Mouse (Mus musculus) hematopoietic multipotent progenitor cell, adult 10-12 weeks (in vitro differentiated cells): ENCODE measurements around the gene Map3k11. TPM values are rescaled to one million over a fixed set of nuclear protein-coding genes. Genes with fewer than 3 reads are reported as not detected.

Experiments
- polyA plus RNA-seq: library from polyadenylated mRNA; stranded (reverse); fragments of >175 nt; gene quantifications from 2 replicates; pipeline ENCODE4 v1.2.3, GENCODE M21; 2012; ENCODE audit warnings: low replicate concordance

Gene Map3k11
- polyA plus RNA-seq, result 160 and 317 TPM in 2 replicates

DNA sequence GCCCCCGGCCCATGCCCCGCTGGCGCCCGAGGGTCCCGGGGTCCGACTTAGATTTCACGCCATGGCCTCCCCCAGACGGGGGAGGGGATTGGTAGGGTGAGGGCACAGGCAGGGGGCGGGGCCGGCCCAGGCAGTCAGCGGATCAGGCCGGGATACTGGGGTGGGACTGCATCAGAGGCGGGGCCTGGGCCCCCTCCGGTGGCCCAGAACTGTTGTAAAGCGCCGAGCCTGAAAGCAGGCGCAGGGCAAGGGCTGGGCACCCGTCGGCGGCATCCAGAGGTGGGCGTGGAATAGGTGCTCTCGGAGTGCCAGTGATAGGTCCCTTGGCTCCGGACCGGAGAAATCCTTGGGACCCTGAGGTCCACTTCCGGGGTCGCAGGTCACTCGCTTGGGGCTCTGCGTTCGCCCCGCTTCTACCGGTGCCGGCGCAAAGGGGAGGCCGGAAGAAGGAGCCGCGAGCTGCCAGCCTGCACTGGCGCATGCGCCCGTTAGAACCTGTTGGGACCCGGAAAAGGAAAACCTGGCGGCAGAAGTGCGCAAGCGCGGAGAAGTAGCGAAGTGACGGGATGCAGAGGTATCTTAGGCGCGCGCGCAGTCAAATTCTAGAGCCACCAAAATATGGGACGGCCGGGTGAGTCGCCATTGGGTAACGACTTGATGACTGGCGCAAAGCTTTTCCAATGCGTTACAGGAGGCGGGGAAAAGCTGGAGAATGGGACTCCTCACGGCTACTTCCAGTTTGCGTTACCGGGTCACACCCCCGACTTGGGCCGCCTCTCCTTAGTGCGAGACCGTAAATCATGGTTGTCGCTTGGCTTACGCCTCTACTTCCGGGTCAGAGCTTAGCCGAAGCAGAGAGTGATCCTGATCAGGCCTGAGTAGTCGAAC is at the start of gene Map3k11, which contains the start of gene Pcnx3:
Gene Map3k11 (plus strand): TSS at position 543 of the 888 bp plus-strand sequence.
Gene Pcnx3 (minus strand): TSS at position 709 of the 888 bp plus-strand sequence.

DNA sequence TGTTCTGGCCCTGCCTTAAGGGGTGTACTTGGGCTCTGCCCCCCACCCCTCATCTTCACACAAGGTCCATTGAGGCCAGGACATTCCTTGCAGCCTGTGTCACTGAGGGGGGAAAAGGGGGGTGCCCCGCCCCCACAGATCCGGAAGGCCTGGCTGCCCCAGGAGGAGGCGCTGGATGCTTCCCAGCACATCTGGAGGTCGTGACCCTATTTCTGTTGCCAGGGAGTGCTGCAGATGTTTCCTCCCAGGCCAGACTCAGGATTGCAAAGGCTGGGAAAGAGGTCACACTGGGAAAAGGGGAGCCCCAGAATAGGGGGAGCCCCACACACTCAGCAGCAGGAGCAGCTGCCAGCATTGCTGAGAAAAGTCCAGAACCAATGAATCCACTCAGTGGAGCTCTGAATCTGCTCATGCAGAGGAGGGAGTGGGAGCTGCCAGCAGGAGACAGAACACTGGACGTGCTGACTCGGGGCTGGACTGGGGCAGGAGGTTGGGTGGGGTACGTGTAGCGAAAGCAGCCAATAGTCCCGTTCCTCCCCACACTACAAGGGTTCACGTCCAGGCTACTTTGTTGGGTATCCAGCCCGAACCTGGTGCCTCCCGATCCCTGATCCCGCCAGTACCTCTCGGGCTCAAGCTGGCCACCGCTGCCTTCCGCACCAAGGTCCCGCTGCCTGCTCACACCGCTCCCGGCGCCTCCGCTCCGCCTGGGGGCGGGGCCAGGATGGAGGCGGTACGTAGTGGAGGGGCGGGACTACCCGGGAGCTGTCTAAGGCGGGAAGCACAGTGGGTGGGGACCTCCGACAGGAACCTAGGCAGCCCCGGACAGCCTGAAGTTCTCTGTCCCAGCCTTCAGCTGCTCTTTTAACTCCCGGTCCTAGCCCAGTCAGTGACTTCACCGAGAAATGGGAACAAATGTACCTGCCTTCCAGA is 25.3 kb upstream of the Map3k11 start, which contains the start of gene Sipa1:
Gene Sipa1 (minus strand): TSS at position 727 of the 933 bp plus-strand sequence.

DNA sequence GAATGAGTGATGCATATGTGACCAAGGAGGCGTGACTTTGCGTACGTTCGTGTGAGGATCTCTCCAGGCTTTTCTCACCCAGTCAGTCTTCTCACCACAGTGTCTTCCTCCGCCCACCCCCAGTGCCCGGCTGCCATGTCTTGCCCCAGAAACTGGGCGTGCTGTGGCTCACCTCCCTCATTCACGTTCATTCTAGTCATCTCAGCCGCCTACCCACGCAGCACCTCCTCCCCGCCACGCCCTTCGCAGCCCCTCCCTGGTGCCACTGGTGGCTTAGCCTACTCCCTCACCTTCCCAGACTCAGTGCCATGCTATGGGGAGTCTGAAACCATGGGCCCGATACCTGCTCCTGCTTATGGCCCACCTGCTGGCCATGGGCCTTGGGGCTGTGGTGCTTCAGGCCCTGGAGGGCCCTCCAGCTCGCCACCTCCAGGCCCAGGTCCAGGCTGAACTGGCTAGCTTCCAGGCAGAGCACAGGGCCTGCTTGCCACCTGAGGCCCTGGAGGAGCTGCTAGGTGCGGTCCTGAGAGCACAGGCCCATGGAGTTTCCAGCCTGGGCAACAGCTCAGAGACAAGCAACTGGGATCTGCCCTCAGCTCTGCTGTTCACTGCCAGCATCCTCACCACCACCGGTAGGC is 15.7 kb downstream of the Map3k11 start, which contains the start of gene Kcnk7:
Gene Kcnk7 (plus strand): TSS at position 205 of the 638 bp plus-strand sequence.

DNA sequence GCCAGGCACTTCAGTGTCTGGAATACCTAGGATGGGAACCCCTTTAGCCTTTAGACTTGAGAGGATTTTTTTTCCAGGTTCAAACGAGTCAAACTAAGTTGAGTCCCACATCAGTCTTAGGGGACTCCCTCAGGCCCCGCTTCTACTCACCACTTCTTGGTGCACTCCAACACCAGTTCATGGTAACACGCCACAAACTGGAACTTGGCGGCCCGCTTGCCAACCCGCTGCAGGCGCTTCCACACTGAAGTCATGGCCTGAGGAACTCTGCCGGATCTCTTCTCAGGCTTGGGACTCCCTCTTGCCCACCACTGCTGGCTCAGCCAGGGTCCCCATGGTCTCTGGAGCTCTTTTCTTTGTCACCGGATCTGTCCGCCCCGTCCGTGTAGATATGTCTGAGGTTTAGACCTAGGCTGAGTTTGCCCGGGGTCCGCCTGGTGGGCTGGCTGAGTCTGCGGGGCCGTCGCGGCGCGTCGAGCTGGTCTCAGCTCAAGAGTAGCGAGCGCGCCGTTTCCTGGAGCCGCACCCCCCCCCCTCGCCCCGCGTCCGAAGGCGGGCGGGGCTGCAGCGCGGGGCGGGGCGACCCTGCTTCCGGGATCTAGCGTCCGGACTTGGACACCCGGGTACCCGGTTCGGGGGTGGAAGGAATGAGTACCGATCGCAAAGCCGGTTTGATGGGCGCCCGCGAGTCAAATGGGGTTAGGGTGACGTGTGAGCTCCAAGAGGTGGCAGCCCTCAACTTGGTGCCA is 37.4 kb downstream of the Map3k11 start, which contains the start of gene Ehbp1l1:
Gene Ehbp1l1 (minus strand): TSS at position 551 of the 749 bp plus-strand sequence.

DNA sequence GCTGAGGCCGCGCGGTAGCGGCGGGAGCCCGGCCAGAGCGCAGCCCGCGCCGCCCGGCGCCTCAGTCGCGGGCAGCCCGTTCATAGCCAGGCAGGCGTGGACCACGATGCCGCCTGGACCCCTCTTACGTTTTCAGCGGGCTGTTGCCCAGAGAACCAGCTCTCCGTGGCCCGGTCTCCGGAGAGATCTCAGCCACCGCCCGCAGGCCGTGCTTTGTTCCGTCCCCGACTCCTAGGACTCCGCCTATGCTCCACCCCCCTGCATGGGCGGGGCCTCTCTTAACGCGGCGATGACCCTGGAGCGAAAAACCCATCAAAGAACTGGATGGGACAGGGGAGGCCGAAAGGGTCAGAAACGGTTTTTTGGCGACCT is 40.9 kb downstream of the Map3k11 start, which contains the start of gene Fam89b:
Gene Fam89b (minus strand): TSS at position 210 of the 372 bp plus-strand sequence.

DNA sequence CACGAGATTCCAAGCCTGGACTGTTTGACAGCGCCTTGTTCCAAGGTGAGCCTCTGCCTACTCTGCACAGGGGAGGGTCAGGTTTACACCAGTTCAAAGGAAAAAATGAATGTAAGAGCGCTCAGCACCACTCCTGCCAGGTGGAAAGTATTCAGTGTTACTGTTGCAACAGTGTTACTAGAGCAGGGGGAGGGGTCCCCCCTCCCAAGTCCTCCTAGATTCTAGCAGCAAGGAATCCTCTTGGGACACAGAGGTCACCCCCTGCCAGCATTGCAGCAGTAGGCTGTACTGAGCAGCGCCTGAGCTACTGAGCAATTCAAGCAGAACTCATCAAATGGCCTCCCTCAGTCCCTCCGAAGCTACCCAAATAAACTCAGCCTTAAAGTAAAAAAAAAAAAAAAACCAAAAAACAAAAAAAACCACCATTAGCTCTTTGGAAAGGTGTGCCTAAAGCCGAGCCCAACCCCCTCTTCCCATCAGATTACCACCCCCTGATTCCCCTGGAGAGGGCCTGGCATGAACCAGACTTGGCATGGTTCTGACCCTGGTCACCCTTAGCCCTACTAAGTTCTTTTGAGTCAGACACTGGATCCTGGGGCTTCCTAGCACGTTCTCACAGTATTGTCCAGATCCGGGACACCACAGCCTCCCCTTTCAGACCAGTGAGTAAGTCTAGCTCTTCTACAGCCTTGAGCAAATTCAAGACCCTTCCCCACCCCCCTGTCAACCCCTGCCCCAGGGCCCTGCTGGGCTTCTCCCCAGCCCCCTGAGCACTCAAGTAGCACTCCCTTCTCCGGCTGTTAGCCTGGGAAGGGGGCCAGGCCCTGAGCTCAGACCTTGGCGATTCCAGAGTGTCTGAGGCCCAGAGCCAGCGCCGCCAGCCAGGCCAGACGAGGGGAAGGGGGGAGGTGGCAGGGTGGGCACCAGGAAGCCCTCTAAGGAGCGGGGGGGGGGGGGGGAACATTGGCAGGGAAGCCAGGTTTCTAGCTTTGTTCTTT is 52.1 kb downstream of the Map3k11 start, which contains the start of gene Ltbp3:
Gene Ltbp3 (plus strand): TSS at position 585 of the 998 bp plus-strand sequence.

Other genes starting within 250 kb of the Map3k11 start
- 0.48 and 1.9 TPM in 2 replicates for gene Fosl1, start 241.2 kb upstream of the Map3k11 start, polyA plus RNA-seq
- 10.9 and 19.5 TPM in 2 replicates for gene Ccdc85b, start 230.8 kb upstream of the Map3k11 start, polyA plus RNA-seq
- 31.3 and 343 TPM in 2 replicates for gene Fibp, start 228.1 kb upstream of the Map3k11 start, polyA plus RNA-seq
- gene Ctsw, start 220.2 kb upstream of the Map3k11 start, polyA plus RNA-seq, result 5.4 and 7.6 TPM in 2 replicates
- gene Efemp2, start 214.8 kb upstream of the Map3k11 start, polyA plus RNA-seq, result 0.41 and 1.7 TPM in 2 replicates
- 61.7 and 62.0 TPM in 2 replicates for gene Mus81, start 200.3 kb upstream of the Map3k11 start, polyA plus RNA-seq
- 1,270 and 1,994 TPM in 2 replicates for gene Cfl1, start 198.3 kb upstream of the Map3k11 start, polyA plus RNA-seq
- 0.41 and 1.1 TPM in 2 replicates for gene 1700020D05Rik, start 185.0 kb upstream of the Map3k11 start, polyA plus RNA-seq
- gene Snx32, start 178.2 kb upstream of the Map3k11 start, polyA plus RNA-seq, result 3.6 and 8.4 TPM in 2 replicates
- gene Ovol1, start 128.1 kb upstream of the Map3k11 start, polyA plus RNA-seq, result not detected in 2 replicates
- 50.2 and 53.5 TPM in 2 replicates for gene Ap5b1, start 120.7 kb upstream of the Map3k11 start, polyA plus RNA-seq
- 126 and 206 TPM in 2 replicates for gene Rnaseh2c, start 86.9 kb upstream of the Map3k11 start, polyA plus RNA-seq
- 74.4 and 113 TPM in 2 replicates for gene Kat5, start 78.5 kb upstream of the Map3k11 start, polyA plus RNA-seq
- 119 and 167 TPM in 2 replicates for gene Rela, start 51.3 kb upstream of the Map3k11 start, polyA plus RNA-seq
- 869 and 1,782 TPM in 2 replicates for gene Sipa1, start 25.0 kb upstream of the Map3k11 start, polyA plus RNA-seq
- 364 and 1,099 TPM in 2 replicates for gene Pcnx3, start 166 bp downstream of the Map3k11 start, polyA plus RNA-seq
- gene Kcnk7, start 15.6 kb downstream of the Map3k11 start, polyA plus RNA-seq, result 0.54 and 1.7 TPM in 2 replicates
- 110 and 206 TPM in 2 replicates for gene Ehbp1l1, start 37.6 kb downstream of the Map3k11 start, polyA plus RNA-seq
- gene Fam89b, start 40.9 kb downstream of the Map3k11 start, polyA plus RNA-seq, result 70.9 and 119 TPM in 2 replicates
- 1.6 and 8.2 TPM in 2 replicates for gene Ltbp3, start 52.2 kb downstream of the Map3k11 start, polyA plus RNA-seq
- gene Scyl1, start 82.7 kb downstream of the Map3k11 start, polyA plus RNA-seq, result 58.9 and 76.3 TPM in 2 replicates
- gene Frmd8, start 186.5 kb downstream of the Map3k11 start, polyA plus RNA-seq, result 36.0 and 56.1 TPM in 2 replicates
- 4.6 and 15.6 TPM in 2 replicates for gene Slc25a45, start 189.1 kb downstream of the Map3k11 start, polyA plus RNA-seq
- 0.10 and 0.71 TPM in 2 replicates for gene Tigd3, start 205.4 kb downstream of the Map3k11 start, polyA plus RNA-seq
- 14.9 and 60.9 TPM in 2 replicates for gene Dpf2, start 224.3 kb downstream of the Map3k11 start, polyA plus RNA-seq
- 3.4 and 4.3 TPM in 2 replicates for gene Cdc42ep2, start 236.1 kb downstream of the Map3k11 start, polyA plus RNA-seq